Mouse (Mus musculus) E14TG2a.4 (cell line): Measurements from ENCODE around the gene Rtcb.

ENCODE experiments used
- H3K27me3 ChIP-seq: 2 replicates; pipeline ENCODE4 v1.6.1; 2014; ENCODE audit warnings: low read length, control low read depth; ENCODE audit not compliant: insufficient read depth
- H3K36me3 ChIP-seq: 2 replicates; pipeline ENCODE4 v1.6.1; 2014; ENCODE audit warnings: low read length, control low read depth; ENCODE audit not compliant: insufficient read depth
- H3K4me1 ChIP-seq: replicated peaks from 2 replicates; pipeline ENCODE4 v1.6.1; 2014; ENCODE audit warnings: low read depth, low read length, control low read depth
- H3K4me3 ChIP-seq: replicated peaks from 2 replicates; pipeline ENCODE4 v1.5.1; 2014; ENCODE audit warnings: mild to moderate bottlenecking, low read length
- H3K9me3 ChIP-seq: 2 replicates; pipeline ENCODE4 v1.6.1; 2014; ENCODE audit warnings: low read length, control low read depth
- CTCF ChIP-seq: conservative IDR thresholded peaks from 2 replicates; pipeline ENCODE4 v1.5.1; 2014; ENCODE audit warnings: low read length
- NANOG ChIP-seq: IDR thresholded peaks from 2 replicates; pipeline ENCODE4 v1.6.1; 2014; ENCODE audit warnings: borderline replicate concordance, low read length, mixed read lengths
- POU5F1 ChIP-seq: IDR thresholded peaks from 2 replicates; pipeline ENCODE4 v1.6.1; 2014; ENCODE audit warnings: low read length, borderline replicate concordance

Rtcb gene

DNA sequence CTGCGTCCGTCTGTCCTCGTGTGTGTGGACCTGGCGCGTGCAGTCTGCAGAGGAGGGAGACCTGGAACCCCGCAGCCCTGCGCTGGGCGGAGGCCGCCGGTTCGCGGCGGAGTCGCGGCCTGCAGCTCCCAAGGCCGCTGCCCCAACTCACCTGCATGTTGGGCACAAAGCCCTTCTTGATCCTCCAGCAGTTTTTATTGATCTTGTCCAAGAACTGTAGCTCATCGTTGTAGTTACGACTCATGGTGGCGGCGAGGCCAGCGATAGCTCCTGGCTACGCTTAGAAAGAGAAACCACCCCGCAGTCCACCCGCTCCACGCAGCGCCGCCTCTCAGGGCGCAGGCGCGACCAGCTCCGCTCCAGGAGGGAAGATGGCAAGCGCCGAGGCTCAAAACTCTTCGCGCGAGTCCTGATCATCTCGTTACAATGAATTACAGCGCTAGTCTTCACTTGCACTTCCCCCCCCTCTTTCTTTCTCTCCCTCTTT lies at the start of gene Rtcb:
Rtcb (minus strand) TSS at position 360 of the 487 bp plus-strand sequence.
- TF ChIP-seq CTCF (no peak), NANOG (no peak), POU5F1 (no peak)
- Histone ChIP-seq H3K9me3 (no peaks in the 10 kb centered on the region), H3K36me3 (peaks cover 32% of the 10 kb centered on the region)

DNA sequence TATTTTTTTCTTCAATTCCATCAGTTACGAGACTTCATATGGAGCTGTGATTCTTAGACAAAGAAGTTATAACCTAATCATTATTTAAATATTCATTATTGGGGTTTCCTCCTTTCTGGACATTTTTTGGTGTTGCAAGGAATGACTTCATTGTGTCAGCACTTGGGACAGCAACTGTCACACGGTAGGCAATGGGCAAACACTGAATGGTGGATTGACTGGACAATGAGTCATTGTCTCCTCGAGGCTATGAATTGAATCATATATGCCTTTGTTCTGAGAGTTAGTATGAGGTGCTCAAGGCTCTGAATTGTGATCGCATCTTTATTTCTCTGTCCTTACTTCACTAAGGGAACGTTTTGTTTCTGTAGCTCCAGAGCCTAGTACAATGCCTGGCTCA lies 48.8 kb upstream of the Rtcb start:
- Histone ChIP-seq H3K27me3 (0 out of 2 replicates have a peak, but pooled peaks cover 8% of the 10 kb centered on the region), H3K36me3 (no peaks in the 10 kb centered on the region), H3K9me3 (no peaks in the 10 kb centered on the region), H3K4me1 (no peaks in the 10 kb centered on the region), H3K4me3 (no peak overlapping the region)
- no peak for TF ChIP-seq POU5F1

More for the DNA sequence above, at the start of gene Rtcb:
- H3K4me3 ChIP-seq, result peak within 1 kb of the TSS; percentile 97
- H3K27me3 ChIP-seq, result no peaks in the 10 kb centered on the region
- peaks cover 13% of the 10 kb centered on the region for H3K4me1 ChIP-seq

DNA sequence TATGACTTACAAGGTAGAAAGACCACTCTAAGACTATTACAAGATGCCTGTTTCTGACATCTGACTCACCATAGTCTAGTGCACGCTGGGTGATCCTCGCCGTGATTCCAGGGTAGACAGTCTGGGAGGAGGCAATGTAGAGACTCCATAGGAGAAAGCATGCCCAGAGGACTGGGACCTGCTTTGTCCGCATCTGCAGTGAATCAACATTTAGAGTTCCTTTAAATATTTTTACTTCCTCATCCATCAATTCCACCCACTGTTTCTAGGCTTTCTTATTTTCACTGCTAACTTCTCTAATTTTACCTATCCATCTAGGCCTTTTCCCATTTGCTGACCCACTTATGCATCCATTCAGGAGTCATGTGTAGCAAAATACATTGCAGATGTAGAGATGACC lies 42.8 kb upstream of the Rtcb start:
- H3K27me3 ChIP-seq, result no peaks in the 10 kb centered on the region
- TF ChIP-seq NANOG (no peak), CTCF (no peak), POU5F1 (no peak)
- no peak overlapping the region for H3K4me3 ChIP-seq
- no peaks in the 10 kb centered on the region for H3K36me3 ChIP-seq
- H3K4me1 ChIP-seq, result no peaks in the 10 kb centered on the region
- H3K9me3 ChIP-seq, result no peaks in the 10 kb centered on the region

DNA sequence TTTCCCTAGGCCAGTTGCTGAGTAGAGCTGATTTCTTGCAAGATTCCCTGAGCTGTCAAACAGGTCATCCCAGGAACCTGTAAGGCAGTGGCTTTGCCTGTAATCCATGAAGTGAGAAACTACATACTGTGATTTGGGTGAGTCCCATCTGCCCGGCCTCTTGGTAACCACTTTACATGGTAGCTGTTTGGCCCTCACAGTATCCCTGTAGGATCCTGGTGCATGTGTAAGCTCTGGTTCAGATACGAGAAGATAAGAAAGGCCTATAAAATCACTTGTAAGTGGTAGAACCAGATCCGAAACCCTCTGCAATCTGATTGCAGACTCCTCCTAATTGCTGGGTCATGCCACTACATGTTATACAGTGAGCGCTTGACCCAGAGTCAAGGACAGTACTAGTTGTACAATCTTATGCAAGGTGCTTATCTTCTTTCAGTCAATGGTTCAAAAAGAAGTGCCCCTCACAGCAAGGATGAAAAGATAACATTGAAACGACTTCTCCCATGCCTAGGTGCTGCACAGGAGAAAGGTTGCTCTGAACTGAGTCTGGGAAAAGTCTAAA lies 37.0 kb upstream of the Rtcb start:
- Histone ChIP-seq H3K4me1 (no peaks in the 10 kb centered on the region), H3K9me3 (no peaks in the 10 kb centered on the region), H3K27me3 (no peaks in the 10 kb centered on the region), H3K4me3 (no peak overlapping the region), H3K36me3 (no peaks in the 10 kb centered on the region)
- TF ChIP-seq NANOG (no peak), POU5F1 (no peak), CTCF (no peak)

DNA sequence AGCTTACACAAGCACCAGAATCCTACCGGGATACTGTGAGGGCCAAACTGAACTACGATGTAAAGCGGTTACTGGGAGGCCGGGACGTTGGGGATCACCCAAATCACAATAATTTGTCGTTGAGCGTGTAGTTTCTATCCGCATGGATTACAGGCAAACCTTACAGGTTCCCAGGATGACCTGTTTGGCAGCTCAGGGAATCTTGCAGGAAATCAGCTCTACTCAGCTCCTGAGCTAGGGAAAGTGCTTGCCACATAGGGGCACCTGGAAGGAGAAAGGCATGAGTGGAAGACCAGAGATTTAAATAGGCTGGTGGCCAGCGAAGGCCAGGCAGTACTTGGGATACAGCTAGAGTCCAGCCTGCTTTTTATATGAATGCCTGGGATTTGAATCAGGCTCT lies 36.2 kb upstream of the Rtcb start:
- Histone ChIP-seq H3K4me1 (no peaks in the 10 kb centered on the region), H3K36me3 (no peaks in the 10 kb centered on the region), H3K27me3 (no peaks in the 10 kb centered on the region), H3K9me3 (no peaks in the 10 kb centered on the region), H3K4me3 (no peak overlapping the region)
- TF ChIP-seq CTCF (no peak), POU5F1 (no peak), NANOG (no peak)

- Histone ChIP-seq H3K27me3 (no peaks in the 10 kb centered on the region), H3K4me3 (no peak overlapping the region), H3K36me3 (no peaks in the 10 kb centered on the region), H3K9me3 (no peaks in the 10 kb centered on the region), H3K4me1 (no peaks in the 10 kb centered on the region)
- TF ChIP-seq NANOG, result no peak
- TF ChIP-seq CTCF, result no peak
- no peak for TF ChIP-seq POU5F1
Observed at GRCm38 (mm10) chr10:85992412-85992811, 34.8 kb upstream of the Rtcb start.

DNA sequence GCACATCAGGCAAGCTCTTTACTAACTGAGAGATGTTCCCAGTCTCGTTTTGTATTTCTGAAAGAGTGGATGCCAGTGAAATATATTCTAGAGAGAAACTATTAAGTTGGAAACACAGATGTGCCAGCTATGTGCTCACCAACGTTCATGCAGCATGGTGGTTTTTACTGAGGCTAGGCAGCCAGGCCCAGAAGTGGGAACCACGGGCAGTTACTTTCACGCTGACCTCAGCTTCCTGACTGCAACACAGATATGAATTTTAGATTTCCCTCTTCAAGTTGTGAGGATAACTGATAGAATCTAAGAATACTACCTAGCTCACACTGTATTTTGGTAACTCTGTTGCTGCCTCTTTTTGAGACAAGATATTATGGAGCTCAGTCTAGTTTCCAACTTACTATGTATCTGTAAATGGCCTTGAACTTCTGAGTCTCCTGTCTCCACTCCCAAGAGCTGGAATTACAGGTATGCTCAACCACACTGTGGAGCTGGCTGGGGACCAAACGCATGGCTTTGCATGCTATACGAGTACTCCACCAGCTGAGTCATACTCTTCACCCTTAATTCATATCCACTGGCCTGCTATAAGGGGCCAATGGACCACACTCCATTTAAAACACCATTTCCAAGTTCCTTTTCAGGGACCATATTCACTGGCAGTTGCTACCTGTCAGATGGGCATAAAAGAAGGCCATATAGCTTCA lies 31.9 kb upstream of the Rtcb start:
- TF ChIP-seq POU5F1 (no peak), NANOG (no peak), CTCF (no peak)
- no peaks in the 10 kb centered on the region for H3K9me3 ChIP-seq
- H3K36me3 ChIP-seq, result no peaks in the 10 kb centered on the region
- no peaks in the 10 kb centered on the region for H3K4me1 ChIP-seq
- no peak overlapping the region for H3K4me3 ChIP-seq
- H3K27me3 ChIP-seq, result no peaks in the 10 kb centered on the region

GRCm38 (mm10) chr10:85972915-85973314 lies 15.3 kb upstream of the Rtcb start:
- H3K9me3 ChIP-seq, result 0 out of 2 replicates have a peak, but pooled peaks cover 6% of the 10 kb centered on the region
- no peak overlapping the region for H3K4me3 ChIP-seq
- H3K4me1 ChIP-seq, result 0 out of 2 replicates have a peak, but pooled peaks cover under 1% of the 10 kb centered on the region
- H3K36me3 ChIP-seq, result no peaks in the 10 kb centered on the region
- no peaks in the 10 kb centered on the region for H3K27me3 ChIP-seq
- TF ChIP-seq POU5F1 (no peak), NANOG (no peak), CTCF (no peak)
